Mouse (Mus musculus) erythroblast, adult 5-6 weeks (primary cell): ENCODE data around the gene 2810004N23Rik. TPM values are rescaled to one million over a fixed set of nuclear protein-coding genes. Genes with fewer than 3 reads are reported as not detected.

Source experiments
- ATAC-seq: replicated peaks from 2 replicates; pipeline ENCODE4 v1.8.0; 2016; ENCODE audit warnings: moderate number of reproducible peaks, mild to moderate bottlenecking, moderate TSS enrichment, inconsistent platforms; ENCODE audit not compliant: poor library complexity, low FRiP score, severe bottlenecking
- total RNA-seq, 2 experiments: library from RNA; stranded (forward) in 1 of 2; stranded (reverse) in 1 of 2; fragments of 150-400 nt in 1 of 2; fragments of 200-764, 138-1000 nt in 1 of 2; gene quantifications; 2 replicates each; pipeline versions ENCODE4 v1.2.3 to v1.2.4; 2015 to 2017; ENCODE audit warnings: low replicate concordance in 2 of 2

The 2810004N23Rik gene
- total RNA-seq, 2 experiments from 2014 or later, result 7.1 to 9.2 TPM

- no peak for ATAC-seq
Measured at GRCm38 (mm10) chr8:124828561-124829240, 34.2 kb downstream of the 2810004N23Rik start.

GRCm38 (mm10) chr8:124827387-124827786 is 35.5 kb downstream of the 2810004N23Rik start:
- ATAC-seq, result peak; percentile 68

- no peak for ATAC-seq
Measured at GRCm38 (mm10) chr8:124826658-124827057, 36.3 kb downstream of the 2810004N23Rik start.

GRCm38 (mm10) chr8:124823497-124823896 is 39.4 kb downstream of the 2810004N23Rik start:
- no peak for ATAC-seq

GRCm38 (mm10) chr8:124820125-124820524 is 42.8 kb downstream of the 2810004N23Rik start:
- ATAC-seq, result no peak

GRCm38 (mm10) chr8:124819612-124820115 is 43.3 kb downstream of the 2810004N23Rik start:
- ATAC-seq, result no peak

- ATAC-seq, result no peak
Measured at GRCm38 (mm10) chr8:124817361-124817760, 45.6 kb downstream of the 2810004N23Rik start.

- ATAC-seq, result no peak
Measured at GRCm38 (mm10) chr8:124816866-124817265, 46.1 kb downstream of the 2810004N23Rik start.

GRCm38 (mm10) chr8:124815870-124816269 is 47.0 kb downstream of the 2810004N23Rik start:
- ATAC-seq, result no peak

- ATAC-seq, result no peak
Measured at GRCm38 (mm10) chr8:124813326-124813725, 49.6 kb downstream of the 2810004N23Rik start.

GRCm38 (mm10) chr8:124810689-124811394 is 52.1 kb downstream of the 2810004N23Rik start:
- ATAC-seq, result no peak

GRCm38 (mm10) chr8:124810056-124810610 is 52.8 kb downstream of the 2810004N23Rik start:
- no peak for ATAC-seq

GRCm38 (mm10) chr8:124809419-124809818 is 53.5 kb downstream of the 2810004N23Rik start:
- ATAC-seq, result no peak

GRCm38 (mm10) chr8:124805990-124806389 is 56.9 kb downstream of the 2810004N23Rik start:
- ATAC-seq, result no peak

GRCm38 (mm10) chr8:124803824-124804702 is 58.9 kb downstream of the 2810004N23Rik start:
- ATAC-seq, result no peak

GRCm38 (mm10) chr8:124800542-124800941 is 62.4 kb downstream of the 2810004N23Rik start:
- ATAC-seq, result no peak

- no peak for ATAC-seq
Measured at GRCm38 (mm10) chr8:124795781-124796488, 67.0 kb downstream of the 2810004N23Rik start.

GRCm38 (mm10) chr8:124794486-124794780 is 68.5 kb downstream of the 2810004N23Rik start:
- no peak for ATAC-seq
